Mouse (Mus musculus) gastrocnemius, postnatal 14 days (tissue): ENCODE data around the gene Mark4. TPM values are rescaled to one million over a fixed set of nuclear protein-coding genes. Genes with fewer than 3 reads are reported as not detected.

Source experiments
- microRNA-seq, 2 experiments: library from miRNA; unstranded; fragments of <30 nt; microRNA quantifications; one replicate each; pipeline ENCODE4 v1.2.0; 2021
- total RNA-seq, 2 experiments: library from RNA; stranded (reverse); gene quantifications; 2 replicates each; pipeline ENCODE4 v1.2.3; 2021

Mark4 gene
- total RNA-seq, 2 experiments from 2014 or later, result 12.6 to 14.1 TPM

Small RNA genes within 50 kb of the gene (microRNA-seq; reads per million reads assigned to microRNA genes)
- 0 reads per million in 2 experiments for gene Mir343

Other genes starting within 250 kb of the Mark4 start
- 1 to 10 TPM; 2.9 to 4.3 TPM for gene Gpr4, start 246.3 kb downstream of the Mark4 start, total RNA-seq
- gene Opa3, start 230.5 kb downstream of the Mark4 start, total RNA-seq, result 10 to 100 TPM; 35.1 to 43.0 TPM
- 10 to 100 TPM; 31.0 to 35.1 TPM for gene Vasp, start 187.0 kb downstream of the Mark4 start, total RNA-seq
- not detected for gene Ppm1n, start 178.8 kb downstream of the Mark4 start, total RNA-seq
- 100 to 1,000 TPM; 800 to 833 TPM for gene Rtn2, start 176.2 kb downstream of the Mark4 start, total RNA-seq
- under 1 TPM; 0.69 to 0.90 TPM for gene Fosb, start 148.8 kb downstream of the Mark4 start, total RNA-seq
- 10 to 100 TPM; 26.7 to 28.7 TPM for gene Ercc1, start 114.0 kb downstream of the Mark4 start, total RNA-seq
- 1 to 10 TPM; 7.4 to 8.2 TPM for gene Cd3eap, start 99.3 kb downstream of the Mark4 start, total RNA-seq
- 1 to 10 TPM; 1.7 to 2.9 TPM for gene Ppp1r13l, start 99.1 kb downstream of the Mark4 start, total RNA-seq
- gene Ercc2, start 76.8 kb downstream of the Mark4 start, total RNA-seq, result 1 to 10 TPM; 6.1 to 7.8 TPM
- under 1 TPM in 1 of 2 experiments, not detected in 1; 0.11 TPM for gene Klc3, start 54.7 kb downstream of the Mark4 start, total RNA-seq
- gene Ckm, start 54.0 kb downstream of the Mark4 start, total RNA-seq, result over 10,000 TPM; 34,344 to 35,305 TPM
- under 1 TPM; 0.47 to 0.74 TPM for gene Exoc3l2, start 4.5 kb upstream of the Mark4 start, total RNA-seq
- 1 to 10 TPM; 1.7 to 2.1 TPM for gene Bloc1s3, start 49.5 kb upstream of the Mark4 start, total RNA-seq
- 10 to 100 TPM; 19.9 to 20.0 TPM for gene Trappc6a, start 49.6 kb upstream of the Mark4 start, total RNA-seq
- not detected for gene Nkpd1, start 59.0 kb upstream of the Mark4 start, total RNA-seq
- 10 to 100 TPM; 34.4 to 34.5 TPM for gene Ppp1r37, start 104.3 kb upstream of the Mark4 start, total RNA-seq
- gene Zfp296, start 118.5 kb upstream of the Mark4 start, total RNA-seq, result under 1 TPM in 1 of 2 experiments, not detected in 1; 0.27 TPM
- gene Gemin7, start 118.8 kb upstream of the Mark4 start, total RNA-seq, result 10 to 100 TPM; 50.0 to 55.1 TPM
- 10 to 100 TPM; 10.6 to 12.0 TPM for gene Clasrp, start 145.7 kb upstream of the Mark4 start, total RNA-seq
- 1 to 10 TPM; 4.9 to 7.3 TPM for gene Relb, start 170.6 kb upstream of the Mark4 start, total RNA-seq
- gene Clptm1, start 206.2 kb upstream of the Mark4 start, total RNA-seq, result 10 to 100 TPM; 39.8 to 47.7 TPM
- gene Apoc2, start 219.1 kb upstream of the Mark4 start, total RNA-seq, result under 1 TPM; 0.41 to 0.44 TPM
- not detected for gene Gm44805, start 222.6 kb upstream of the Mark4 start, total RNA-seq
- not detected for gene Apoc4, start 222.7 kb upstream of the Mark4 start, total RNA-seq
- 1 to 10 TPM in 1 of 2 experiments, not detected in 1; 1.3 TPM for gene Apoc1, start 233.8 kb upstream of the Mark4 start, total RNA-seq
- gene Apoe, start 240.4 kb upstream of the Mark4 start, total RNA-seq, result 10 to 100 TPM; 56.6 to 84.2 TPM